Mouse (Mus musculus) CH12.LX (cell line): ENCODE measurements around the gene Grpel1. TPM values are rescaled to one million over a fixed set of nuclear protein-coding genes. Genes with fewer than 3 reads are reported as not detected.

ENCODE experiments used
- DNase-seq: peaks from one replicate; pipeline ENCODE4 v3.0.0-alpha.2; 2013; ENCODE audit errors: extremely low read depth
- H3K27ac ChIP-seq: 2 replicates; pipeline ENCODE4 v1.5.1; 2012; ENCODE audit warnings: low read depth, mild to moderate bottlenecking, control low read depth, moderate library complexity; ENCODE audit not compliant: insufficient read depth
- H3K27me3 ChIP-seq: replicated peaks from 2 replicates; pipeline ENCODE3; 2012; ENCODE audit warnings: inconsistent platforms
- H3K36me3 ChIP-seq, 2 experiments: replicated peaks in 1 of 2; 2 replicates each; pipeline versions ENCODE3 to v1.6.1; 2012; ENCODE audit warnings: inconsistent platforms in 1 of 2, low read length in 1 of 2, mild to moderate bottlenecking in 1 of 2, mixed read lengths in 1 of 2, moderate library complexity in 1 of 2; ENCODE audit not compliant: control insufficient read depth in 1 of 2, insufficient read depth in 1 of 2
- H3K4me1 ChIP-seq, 2 experiments: 2 replicates each; pipeline ENCODE4 v1.6.1; 2012; ENCODE audit warnings: inconsistent platforms in 1 of 2, moderate library complexity in 1 of 2; ENCODE audit not compliant: insufficient read depth in 2 of 2, control insufficient read depth in 1 of 2
- H3K4me2 ChIP-seq: 2 replicates; pipeline ENCODE4 v1.6.1; 2012; ENCODE audit warnings: low read depth, mild to moderate bottlenecking, control low read depth; ENCODE audit not compliant: poor library complexity, insufficient read depth, severe bottlenecking
- H3K4me3 ChIP-seq, 3 experiments: fragments of 150-350 bp in 1 of 3; sonication (generic) in 1 of 3; replicated peaks in 1 of 3; 2 replicates each; pipeline versions ENCODE3 to v1.5.1; 2011 to 2012; ENCODE audit warnings: low read depth in 2 of 3, low read length in 2 of 3, mild to moderate bottlenecking in 2 of 3, moderate library complexity in 2 of 3, control low read depth in 1 of 3, improper control_type of control experiment in 1 of 3, inconsistent platforms in 1 of 3, mixed read lengths in 1 of 3; ENCODE audit not compliant: poor library complexity in 1 of 3
- H3K79me2 ChIP-seq: replicated peaks from 2 replicates; pipeline ENCODE4 v1.6.1; 2012; ENCODE audit warnings: mild to moderate bottlenecking, moderate library complexity; ENCODE audit not compliant: control insufficient read depth, poor library complexity, insufficient read depth, severe bottlenecking; ENCODE audit errors: extremely low read depth
- H3K9ac ChIP-seq: 2 replicates; pipeline ENCODE4 v1.6.1; 2012; ENCODE audit warnings: low read depth, mild to moderate bottlenecking, control low read depth, moderate library complexity; ENCODE audit not compliant: insufficient read depth
- H3K9me3 ChIP-seq: replicated peaks from 2 replicates; pipeline ENCODE3; 2012; ENCODE audit warnings: low read length, inconsistent platforms, mixed read lengths
- BHLHE40 ChIP-seq: IDR thresholded peaks from 2 replicates; pipeline ENCODE4 v1.6.1; 2011; ENCODE audit warnings: mild to moderate bottlenecking, low read depth, low read length, improper control_type of control experiment
- CHD1 ChIP-seq: IDR thresholded peaks from 2 replicates; pipeline ENCODE4 v1.6.1; 2012; ENCODE audit warnings: low read depth, low read length, improper control_type of control experiment, inconsistent platforms
- E2F4 ChIP-seq: IDR thresholded peaks from 2 replicates; pipeline ENCODE4 v1.6.1; 2011; ENCODE audit warnings: low read depth, low read length, improper control_type of control experiment; ENCODE audit not compliant: insufficient replicate concordance
- ELF1 ChIP-seq: IDR thresholded peaks from 2 replicates; pipeline ENCODE4 v1.6.1; 2014; ENCODE audit warnings: low read depth, mild to moderate bottlenecking, inconsistent platforms, low read length, improper control_type of control experiment
- EP300 ChIP-seq: IDR thresholded peaks from 2 replicates; pipeline ENCODE4 v1.6.1; 2011; ENCODE audit warnings: low read length, improper control_type of control experiment
- IRF4 ChIP-seq: IDR thresholded peaks from 2 replicates; pipeline ENCODE4 v1.6.1; 2014; ENCODE audit warnings: low read depth, mild to moderate bottlenecking, inconsistent platforms, low read length, improper control_type of control experiment
- KAT2A ChIP-seq: IDR thresholded peaks from 2 replicates; pipeline ENCODE4 v1.6.1; 2012; ENCODE audit warnings: low read length, improper control_type of control experiment, inconsistent platforms; ENCODE audit not compliant: insufficient replicate concordance
- MYC ChIP-seq: IDR thresholded peaks from 2 replicates; pipeline ENCODE4 v1.6.1; 2011; ENCODE audit warnings: low read depth, mild to moderate bottlenecking, improper control_type of control experiment, low read length
- NELFE ChIP-seq: IDR thresholded peaks from 2 replicates; pipeline ENCODE4 v1.6.1; 2011; ENCODE audit warnings: low read depth, low read length, improper control_type of control experiment
- NRF1 ChIP-seq: IDR thresholded peaks from 2 replicates; pipeline ENCODE4 v1.6.1; 2014; ENCODE audit warnings: low read depth, mild to moderate bottlenecking, inconsistent platforms, low read length, improper control_type of control experiment, moderate library complexity
- PAX5 ChIP-seq: IDR thresholded peaks from 2 replicates; pipeline ENCODE4 v1.6.1; 2012; ENCODE audit warnings: low read length, inconsistent platforms, mixed read lengths
- SIN3A ChIP-seq: IDR thresholded peaks from 2 replicates; pipeline ENCODE4 v1.6.1; 2012; ENCODE audit warnings: low read length, improper control_type of control experiment, inconsistent platforms
- SMC3 ChIP-seq: IDR thresholded peaks from 2 replicates; pipeline ENCODE4 v1.6.1; 2011; ENCODE audit warnings: low read depth, low read length, improper control_type of control experiment
- UBTF ChIP-seq: IDR thresholded peaks from 2 replicates; pipeline ENCODE4 v1.6.1; 2012; ENCODE audit warnings: low read depth, mild to moderate bottlenecking, inconsistent platforms, low read length, improper control_type of control experiment, moderate library complexity
- USF1 ChIP-seq: IDR thresholded peaks from 2 replicates; pipeline ENCODE4 v1.6.1; 2014; ENCODE audit warnings: low read depth, mild to moderate bottlenecking, inconsistent platforms, low read length, improper control_type of control experiment
- ZC3H11A ChIP-seq: IDR thresholded peaks from 2 replicates; pipeline ENCODE4 v1.6.1; 2012; ENCODE audit warnings: low read depth, mild to moderate bottlenecking, inconsistent platforms, low read length, improper control_type of control experiment
- ZKSCAN1 ChIP-seq: IDR thresholded peaks from 2 replicates; pipeline ENCODE4 v1.6.1; 2012; ENCODE audit warnings: low read depth, inconsistent platforms, low read length, improper control_type of control experiment, borderline replicate concordance
- dilution Hi-C: fragments of 300-500 bp; cut with MboI; formaldehyde crosslinking; loops from 2 replicates; pipeline ENCODE4 v1.14.3; 2020; ENCODE audit warnings: low sequenced_read_pairs; ENCODE audit not compliant: extremely low pct_unique_long_range_greater_than_20kb, extremely low pct_ligation_motif_present
- in situ Hi-C: fragments of 300-500 bp; cut with MboI; formaldehyde crosslinking; loops from 3 replicates; pipeline ENCODE4 v1.14.3; 2019; ENCODE audit warnings: low sequenced_read_pairs, low pct_ligation_motif_present, low pct_unique_long_range_greater_than_20kb, mixed read lengths
- polyA plus RNA-seq: library from polyadenylated mRNA; unstranded; fragments of >175 nt; gene quantifications from 2 replicates; pipeline ENCODE4 v1.2.1, GENCODE M21; 2012; ENCODE audit warnings: low read depth; ENCODE audit not compliant: insufficient read length
- total RNA-seq, 2 experiments: library from RNA; depleted of rRNA; stranded (reverse); fragments of 300-350 nt in 1 of 2; fragments of >200 nt in 1 of 2; gene quantifications; 2 replicates each; pipeline ENCODE4 v1.2.3; 2012 to 2014

The Grpel1 gene
- total and polyA plus RNA-seq, 3 experiments, result 37.4 to 59.7 (median 41.2) TPM

- H3K36me3 ChIP-seq, result no peaks in the 10 kb centered on the region
- in situ Hi-C loops, result no loop called here
- H3K27ac ChIP-seq, result no peak overlapping the region
- H3K9me3 ChIP-seq, result no peaks in the 10 kb centered on the region
- H3K9ac ChIP-seq, result no peak overlapping the region
- H3K27me3 ChIP-seq, result peaks cover 89% of the 10 kb centered on the region
- dilution Hi-C loops, result no loop called here
- H3K79me2 ChIP-seq, result no peaks in the 10 kb centered on the region
- no peak overlapping the region for H3K4me3 ChIP-seq
- H3K4me2 ChIP-seq, result no peak overlapping the region
- DNase-seq, result no peak
- no peak for TF ChIP-seq SIN3A
- no peak for TF ChIP-seq SMC3
- TF ChIP-seq ZKSCAN1, result no peak
- TF ChIP-seq UBTF, result no peak
- no peak for TF ChIP-seq NELFE
- no peak for TF ChIP-seq BHLHE40
- TF ChIP-seq IRF4, result no peak
- no peak for TF ChIP-seq KAT2A
- TF ChIP-seq, all 38 proteins: peak for 0
- H3K4me1 ChIP-seq, result peaks cover 0 to 7% of the 10 kb centered on the region in 2 experiments; a peak in 1 of 4 replicates
Observed at GRCm38 (mm10) chr5:36431711-36432110, 33.1 kb upstream of the Grpel1 start.

DNA sequence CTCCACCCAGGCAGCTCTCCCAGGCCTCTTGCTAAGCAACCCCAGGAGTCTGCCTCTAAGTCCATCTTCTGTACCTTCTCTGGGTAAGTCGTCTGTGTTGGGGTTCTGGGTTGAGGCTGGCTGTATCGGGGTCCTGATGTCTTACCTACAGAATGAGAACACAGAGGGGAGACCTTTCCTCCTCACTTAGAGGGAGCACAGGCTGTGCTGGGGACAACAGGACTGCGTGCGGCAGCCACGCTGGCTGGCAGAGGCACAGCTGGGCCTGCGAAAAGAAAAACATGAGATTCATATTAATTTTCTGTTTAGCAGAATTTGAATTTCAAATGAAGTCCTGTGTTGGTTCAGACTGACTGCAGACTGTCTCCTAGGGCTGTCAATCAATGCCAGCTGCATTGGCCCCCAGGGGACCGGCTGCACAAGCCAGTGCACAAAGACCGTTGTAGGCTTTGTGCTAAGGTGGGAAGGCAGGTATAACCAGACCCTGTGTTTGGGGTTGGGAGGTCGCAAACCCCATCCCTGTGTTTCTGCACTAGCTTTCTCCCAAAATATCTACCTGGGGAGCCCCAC is 30.3 kb upstream of the Grpel1 start:
- Histone ChIP-seq H3K27me3 (peaks cover 90% of the 10 kb centered on the region), H3K4me3 (no peak overlapping the region), H3K4me2 (no peak overlapping the region), H3K27ac (no peak overlapping the region)
- dilution Hi-C loops, result no loop called here
- TF ChIP-seq NRF1 (no peak), USF1 (no peak), ELF1 (no peak), E2F4 (no peak), PAX5 (no peak), ZC3H11A (no peak), EP300 (no peak), NELFE (no peak), CHD1 (no peak), SMC3 (no peak), MYC (no peak)
- TF ChIP-seq, all 38 proteins: peak for 0
- DNase-seq, result no peak
- no peaks in the 10 kb centered on the region for H3K79me2 ChIP-seq
- peaks cover 6% of the 10 kb centered on the region for H3K9me3 ChIP-seq
- peaks cover 0 to 7% of the 10 kb centered on the region in 2 experiments; a peak in 1 of 4 replicates for H3K4me1 ChIP-seq
- no peak overlapping the region for H3K9ac ChIP-seq
- no peaks in the 10 kb centered on the region for H3K36me3 ChIP-seq
- in situ Hi-C loops, result no loop called here
